Mouse (Mus musculus) liver, adult 2 months (tissue): ENCODE measurements around the gene Itgb2.

ENCODE experiments used
- CTCF ChIP-seq: fragments of 200-500 bp; IDR thresholded peaks from 2 replicates; pipeline ENCODE4 v1.5.1; 2011; ENCODE audit warnings: low read depth, low read length, control low read depth
- POLR2A ChIP-seq: fragments of 200-500 bp; IDR thresholded peaks from 2 replicates; pipeline ENCODE4 v1.6.1; 2011; ENCODE audit warnings: low read length, control low read depth; ENCODE audit not compliant: insufficient read depth; ENCODE audit errors: extremely low read depth

DNA sequence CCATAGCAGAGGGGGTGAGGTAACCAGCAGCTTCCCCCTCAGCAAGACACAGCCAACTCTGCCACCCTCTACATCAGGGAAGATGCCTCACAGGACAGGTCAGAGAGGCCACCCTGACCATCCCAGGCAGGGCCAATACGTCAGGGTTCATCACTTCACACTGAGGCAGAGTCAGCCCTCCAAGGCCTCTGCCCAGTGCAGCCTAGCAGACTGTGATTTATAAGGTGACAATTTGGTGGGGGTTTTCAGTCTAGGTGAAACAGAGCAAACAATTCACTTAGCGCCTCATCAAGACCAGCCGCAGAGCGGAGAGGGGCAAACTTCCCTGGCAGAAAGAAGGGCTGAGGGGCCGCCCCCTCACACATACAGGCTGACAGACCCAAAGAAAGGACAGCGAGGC lies 31.8 kb upstream of the Itgb2 start:
- TF ChIP-seq CTCF (no peak), POLR2A (no peak)
